Mouse (Mus musculus) retina, postnatal 7 days (tissue): ENCODE measurements around the gene Samd3.

Source experiments
- DNase-seq: peaks from one replicate; pipeline ENCODE4 v3.0.0-alpha.2; 2012; ENCODE audit warnings: low read depth, low spot score

Samd3 gene

DNA sequence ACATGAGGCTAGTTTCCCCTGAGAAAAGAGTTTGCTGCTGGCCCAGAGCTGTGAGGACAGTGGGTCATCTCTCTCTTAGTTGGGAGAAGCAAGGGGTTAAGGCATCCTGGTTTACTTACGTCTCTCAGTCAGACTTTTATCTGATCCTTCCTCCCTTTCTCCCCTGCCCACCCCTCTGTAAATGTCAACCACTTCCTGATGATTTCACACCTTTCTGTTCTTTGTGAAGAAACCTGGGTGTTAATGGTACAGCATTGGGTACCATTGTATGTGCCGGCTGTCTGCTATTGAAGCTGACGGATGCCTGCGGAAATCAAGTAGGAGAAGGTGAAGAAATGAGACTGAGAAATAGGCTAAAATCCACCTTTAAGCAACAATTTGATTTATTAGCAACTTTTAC, at the start of gene Samd3:
TSS of gene Samd3 (plus strand) at position 220 of the 400 bp plus-strand sequence.
- DNase-seq, result no peak

GRCm38 (mm10) chr10:26185289-26185688, 44.2 kb upstream of the Samd3 start:
- DNase-seq, result no peak

DNA sequence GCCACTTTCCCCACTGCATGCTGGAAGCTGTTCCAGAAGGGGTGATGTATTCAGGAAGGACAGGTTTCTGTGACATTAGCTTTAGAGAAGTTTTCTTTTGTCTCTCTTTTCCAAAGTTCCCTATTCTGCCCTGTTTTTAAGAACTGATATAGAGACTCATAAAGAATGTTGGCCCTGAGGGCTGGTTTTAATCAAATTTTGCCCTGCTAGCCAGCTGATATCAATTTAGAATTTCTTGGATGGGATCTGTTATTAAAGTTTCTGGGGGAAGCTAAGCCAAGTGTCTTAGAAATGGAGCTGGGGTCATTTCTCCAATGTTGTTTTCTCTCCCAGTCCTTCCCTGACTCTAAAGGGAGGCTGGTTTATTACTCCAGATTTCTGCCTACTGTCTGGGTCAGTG, 38.7 kb upstream of the Samd3 start:
- DNase-seq, result no peak

- DNase-seq, result no peak
Measured at GRCm38 (mm10) chr10:26194892-26195291, 34.6 kb upstream of the Samd3 start.

DNA sequence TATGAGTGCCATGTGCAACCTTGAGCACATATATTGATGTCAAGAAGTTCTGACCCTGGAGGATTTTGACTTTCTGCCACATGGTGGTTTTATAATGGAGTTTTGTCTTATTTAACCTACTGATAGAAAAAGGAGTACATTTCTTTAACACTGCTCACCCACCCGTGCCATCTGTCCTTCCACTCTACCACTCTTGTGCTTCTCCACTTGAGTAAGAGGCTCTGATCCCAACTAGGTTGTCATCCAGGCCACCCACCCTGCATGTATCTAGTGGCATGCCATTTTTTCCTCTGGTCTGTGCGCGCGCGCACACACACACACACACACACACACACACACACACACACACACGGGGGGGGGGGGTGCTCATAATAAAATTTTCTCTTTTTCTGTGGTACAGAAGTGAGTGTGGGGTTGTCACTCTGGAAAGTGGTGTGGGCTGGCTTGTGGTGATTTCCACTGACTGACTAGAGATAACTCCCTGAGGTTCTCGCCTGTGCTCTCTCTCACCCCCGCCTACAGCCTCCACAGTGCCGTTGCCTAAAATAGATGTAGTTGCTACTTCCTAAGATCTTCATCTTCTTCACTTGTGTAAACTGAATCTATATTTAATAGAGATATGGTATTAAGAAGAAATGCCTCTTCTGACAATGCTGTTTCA, 26.7 kb upstream of the Samd3 start:
- DNase-seq, result no peak

DNA sequence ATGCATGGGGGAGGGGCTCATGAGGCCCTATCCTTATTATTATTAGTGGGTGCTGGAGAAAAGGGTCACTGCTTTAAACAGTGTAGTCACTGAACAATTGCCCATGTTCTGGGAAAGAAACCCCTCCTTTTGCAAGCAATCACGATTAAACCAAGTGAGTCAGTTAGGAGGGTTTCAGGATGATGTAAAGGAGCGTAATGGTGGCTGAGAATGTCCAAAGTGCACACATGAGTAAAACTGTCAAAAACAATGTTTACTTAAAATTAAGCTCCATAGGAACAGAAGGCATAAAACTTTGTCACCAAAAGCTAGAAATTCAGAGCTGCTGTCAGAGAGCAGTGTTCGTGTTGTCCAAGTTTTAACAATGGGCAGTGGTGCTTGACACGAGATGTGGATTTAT, 8.8 kb upstream of the Samd3 start:
- DNase-seq, result no peak

- DNase-seq, result no peak
Measured at GRCm38 (mm10) chr10:26226241-26226640, 3.3 kb upstream of the Samd3 start.

DNA sequence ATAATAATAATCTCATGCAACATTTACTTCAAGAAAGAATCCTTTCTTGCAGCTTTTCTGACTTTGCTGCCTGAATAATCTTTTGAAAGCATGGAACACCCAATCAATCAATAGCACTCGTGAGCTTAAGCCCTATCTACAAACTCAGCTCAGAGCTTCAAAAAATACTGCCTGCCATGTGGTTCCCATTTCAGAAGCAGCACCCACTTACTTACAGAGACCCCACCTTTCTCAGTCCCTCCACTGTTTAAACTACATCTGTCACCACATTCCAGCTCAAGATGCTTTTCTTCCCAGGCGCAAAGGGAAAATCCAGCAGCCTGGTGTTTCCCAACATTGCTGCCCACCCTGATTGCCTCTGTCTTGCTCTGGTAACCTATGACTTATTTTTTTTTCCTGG, 2.8 kb upstream of the Samd3 start:
- no peak for DNase-seq

DNA sequence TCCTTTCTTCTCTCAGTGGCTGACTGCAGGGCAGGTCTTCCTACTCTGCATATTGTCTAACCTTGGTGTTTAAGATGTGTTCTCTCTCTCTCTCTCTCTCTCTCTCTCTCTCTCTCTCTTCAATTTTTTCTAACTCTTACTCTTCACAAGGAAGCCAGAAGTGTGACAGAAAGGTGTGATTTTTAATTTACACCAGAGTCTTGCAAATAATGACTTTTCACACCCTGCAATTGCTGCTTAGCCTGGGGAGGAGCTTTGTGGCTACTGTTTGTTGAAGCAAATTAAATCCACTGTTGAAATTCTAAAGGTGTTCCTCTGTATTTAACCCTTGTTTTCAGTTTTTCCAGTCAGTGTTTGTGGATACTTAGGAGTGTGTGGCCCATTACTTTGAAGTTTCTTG, 1.3 kb upstream of the Samd3 start:
- DNase-seq, result no peak

GRCm38 (mm10) chr10:26232071-26232653, 2.7 kb downstream of the Samd3 start:
- DNase-seq, result no peak

- no peak for DNase-seq
Measured at GRCm38 (mm10) chr10:26238559-26238958, 9.1 kb downstream of the Samd3 start.

GRCm38 (mm10) chr10:26239090-26239489, 9.6 kb downstream of the Samd3 start:
- no peak for DNase-seq

- no peak for DNase-seq
Measured at GRCm38 (mm10) chr10:26243203-26243602, 13.7 kb downstream of the Samd3 start.

DNA sequence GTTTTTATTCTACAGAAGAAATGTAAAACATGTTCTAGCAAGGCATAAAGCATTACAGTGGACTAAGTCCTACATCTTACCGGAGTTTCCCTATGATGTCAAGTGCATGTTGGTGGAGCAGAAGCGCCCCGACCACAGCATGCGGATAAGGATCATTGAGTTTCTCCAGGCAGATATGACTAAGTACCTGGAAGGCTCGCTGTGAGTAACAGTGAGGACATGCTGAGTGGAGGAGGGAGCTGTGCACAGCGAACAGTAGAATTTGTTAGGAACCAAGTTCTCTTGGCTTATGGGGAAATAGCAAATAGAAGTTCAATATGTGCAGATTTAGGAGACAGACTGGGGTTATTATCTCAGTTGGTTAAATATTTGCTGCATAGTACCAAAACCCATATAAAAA, 15.0 kb downstream of the Samd3 start:
- no peak for DNase-seq

DNA sequence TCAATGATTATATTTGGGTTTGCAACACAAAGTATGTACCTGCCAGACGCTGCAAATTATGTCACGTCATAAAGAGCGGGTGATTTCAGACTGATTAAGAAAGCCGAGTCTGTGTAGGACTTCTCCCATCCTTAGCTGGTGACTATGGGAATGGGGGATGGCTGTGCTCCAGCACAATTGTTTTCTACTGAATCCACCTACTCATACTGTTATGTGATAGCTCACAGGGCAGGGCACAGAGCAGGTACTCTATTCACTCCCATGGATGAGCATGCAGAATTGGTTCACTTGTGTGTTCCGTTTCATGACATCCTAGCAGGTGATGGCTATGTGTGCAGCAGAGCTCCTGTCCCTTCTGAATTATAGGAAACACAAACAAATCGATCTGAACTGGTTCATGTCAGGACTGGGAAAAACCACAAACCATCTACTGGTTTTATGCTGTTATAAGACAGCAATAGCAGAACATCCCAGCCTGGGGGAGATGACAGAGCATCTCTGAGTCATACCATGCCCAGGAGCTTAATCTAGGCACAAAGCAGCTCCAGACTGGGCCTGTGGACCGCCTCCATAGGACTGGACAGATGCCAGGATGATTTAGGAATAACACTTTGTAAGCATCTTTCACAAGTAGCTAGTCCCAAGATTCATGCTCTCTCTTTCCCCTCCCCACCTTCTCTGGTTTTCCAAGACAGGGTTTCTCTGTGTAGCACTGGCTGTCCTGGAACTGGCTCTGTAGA, 20.1 kb downstream of the Samd3 start:
- no peak for DNase-seq

DNA sequence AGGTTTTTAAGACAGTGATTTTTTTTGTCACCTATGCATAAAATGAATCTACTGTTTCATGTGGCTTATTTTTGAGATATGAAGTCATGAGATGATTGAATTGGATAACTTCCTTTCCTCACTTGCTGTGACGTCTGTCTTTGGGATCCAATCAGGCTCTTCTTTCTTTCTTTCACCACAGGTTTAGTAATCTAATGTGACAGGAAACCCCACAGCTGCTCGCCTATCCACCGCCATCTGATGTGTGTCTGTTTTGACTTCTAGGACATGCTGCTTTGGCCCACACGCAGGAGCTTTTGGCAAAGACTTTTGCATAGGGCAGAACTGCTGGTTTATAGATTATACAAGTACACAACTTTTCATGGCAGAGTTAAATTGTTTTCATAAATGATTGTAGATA, 30.4 kb downstream of the Samd3 start:
- DNase-seq, result no peak

DNA sequence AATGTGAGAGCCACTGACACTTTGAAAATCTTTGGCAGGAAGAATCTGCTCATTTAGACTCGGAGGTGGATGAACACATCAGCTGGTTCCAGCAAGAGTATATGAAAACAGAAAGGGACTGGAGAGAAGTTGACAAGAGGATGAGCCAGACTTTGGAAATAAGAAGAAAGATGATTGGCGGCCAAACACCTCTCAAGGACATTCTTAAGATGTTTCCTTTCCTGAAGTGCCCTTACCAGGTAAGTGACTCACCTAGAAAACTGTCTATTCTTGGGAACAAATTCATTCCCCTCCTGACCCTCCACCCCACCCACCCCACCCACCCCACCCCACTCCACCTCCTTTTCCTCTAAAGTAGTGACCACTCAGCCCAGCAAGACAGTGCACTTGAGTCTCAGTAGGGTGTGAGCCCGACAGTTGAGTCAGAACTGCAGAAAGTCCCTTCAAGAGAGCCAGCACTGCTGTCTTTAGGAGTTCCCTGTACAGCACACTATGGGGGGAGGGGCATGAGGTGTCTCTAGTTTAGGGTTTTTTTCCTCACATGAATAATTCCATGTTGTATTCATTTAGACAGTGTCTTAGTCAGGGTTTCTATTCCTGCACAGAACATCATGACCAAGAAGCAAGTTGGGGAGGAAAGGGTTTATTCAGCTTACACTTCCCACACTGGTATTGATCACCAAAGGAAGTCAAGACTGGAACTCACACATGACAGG, 34.4 kb downstream of the Samd3 start:
- DNase-seq, result no peak

DNA sequence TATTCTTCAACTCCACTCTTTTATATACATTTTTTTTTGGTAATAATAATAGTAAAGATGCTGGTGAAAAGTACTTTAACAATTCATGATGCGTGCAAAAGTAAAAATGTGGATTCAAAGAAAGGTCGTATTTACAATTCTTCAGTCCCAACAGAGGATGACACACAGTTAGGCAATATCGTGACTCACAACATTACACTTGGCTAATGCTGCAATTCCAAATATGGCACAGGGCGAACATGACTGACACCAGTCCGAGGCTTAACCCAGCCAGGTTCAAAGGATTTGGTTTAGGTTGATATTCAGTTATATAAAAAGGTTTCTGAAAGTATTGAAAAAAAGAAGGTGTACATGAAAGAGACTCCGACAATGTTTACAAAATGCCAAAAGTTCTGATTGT, 45.9 kb downstream of the Samd3 start:
- DNase-seq, result no peak

DNA sequence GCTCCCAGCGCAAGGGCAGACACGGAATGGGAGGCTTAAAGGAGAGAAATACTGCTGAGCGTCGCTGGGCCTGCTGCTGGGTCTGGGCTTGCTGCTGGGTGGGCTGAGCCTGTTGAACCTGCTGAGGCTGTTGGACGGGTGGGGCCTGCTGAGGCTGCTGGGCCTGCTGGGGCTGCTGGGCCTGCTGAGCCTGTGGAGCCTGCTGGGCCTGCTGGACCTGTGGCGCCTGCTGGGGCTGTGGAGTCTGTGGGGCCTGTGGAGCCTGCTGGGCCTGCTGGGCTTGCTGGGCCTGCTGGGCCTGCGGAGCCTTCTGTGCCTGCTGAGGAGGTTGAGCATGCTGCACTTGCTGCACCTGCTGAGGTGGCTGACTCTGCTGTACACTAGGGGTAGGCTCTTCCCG, 50.5 kb downstream of the Samd3 start:
- DNase-seq, result no peak

- no peak for DNase-seq
Measured at GRCm38 (mm10) chr10:26287136-26287535, 57.6 kb downstream of the Samd3 start.

DNA sequence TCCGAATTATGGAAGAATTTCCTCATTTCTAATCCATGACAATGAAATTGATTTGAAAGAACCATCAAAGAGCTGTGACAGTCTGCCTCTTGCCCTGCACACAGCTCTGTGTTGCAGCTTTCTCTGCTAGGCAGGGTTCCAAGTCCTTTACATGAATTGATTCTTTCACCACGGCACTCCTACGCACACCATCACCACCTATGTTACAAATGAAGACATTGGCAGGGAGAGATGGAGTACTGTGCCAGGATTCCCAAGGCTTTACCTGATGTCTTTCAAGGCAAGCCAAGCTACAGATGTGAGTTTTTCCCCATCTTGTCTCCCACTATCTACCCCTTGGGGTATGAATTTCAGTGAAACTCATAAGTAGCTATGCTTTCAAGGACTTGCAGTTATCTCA, 67.7 kb downstream of the Samd3 start:
- no peak for DNase-seq

DNA sequence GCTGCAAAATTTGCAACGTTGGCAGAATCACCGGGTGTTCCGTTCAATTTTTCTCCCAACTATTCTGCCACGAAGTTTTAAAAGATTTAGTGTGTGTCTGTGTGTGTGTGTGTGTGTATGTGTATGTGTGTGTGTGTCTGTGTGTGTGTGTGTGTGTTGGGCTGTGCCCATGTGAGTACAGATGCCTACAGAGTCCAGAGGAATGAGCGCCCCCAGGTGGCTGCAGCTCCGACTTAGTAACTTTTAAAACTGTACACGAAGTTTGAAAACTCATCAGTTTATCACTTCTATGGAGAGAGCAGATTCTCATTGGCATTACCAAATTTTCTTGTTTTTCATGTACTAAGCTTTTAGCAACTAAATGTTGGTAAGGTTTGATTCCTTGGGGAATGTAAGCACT, 68.1 kb downstream of the Samd3 start:
- DNase-seq, result no peak
